Mouse (Mus musculus): ENCODE data around the gene Nr1h2. TPM values are rescaled to one million over a fixed set of nuclear protein-coding genes. Genes with fewer than 3 reads are reported as not detected.

Gene Nr1h2
- polyA plus RNA-seq, 1 experiment from 2014 or later = 82.2 TPM

- H3K4me1 ChIP-seq = 0 out of 2 replicates have a peak, but pooled peaks cover 3% of the 10 kb centered on the region
- no peak for DNase-seq (ENCODE audit: low spot score)
- H3K36me3 ChIP-seq = peaks cover 100% of the 10 kb centered on the region
- no peaks in the 10 kb centered on the region for H3K9me3 ChIP-seq (replicated peaks)
- H3K27me3 ChIP-seq (ENCODE audit: low read depth, poor library complexity, severe bottlenecking) = no peaks in the 10 kb centered on the region
- H3K4me3 ChIP-seq = no peak overlapping the region
- H3K27ac ChIP-seq = no peak overlapping the region
- 89% methylated on average over 13 of the region's 13 CpGs for WGBS
Observed at GRCm38 (mm10) chr7:44537496-44537895, 16.3 kb downstream of the Nr1h2 start.

GRCm38 (mm10) chr7:44537009-44537408 lies 16.7 kb downstream of the Nr1h2 start:
- H3K4me3 ChIP-seq = no peak overlapping the region
- H3K27ac ChIP-seq = no peak overlapping the region
- no peaks in the 10 kb centered on the region for H3K9me3 ChIP-seq (replicated peaks)
- peaks cover 100% of the 10 kb centered on the region for H3K36me3 ChIP-seq
- no peaks in the 10 kb centered on the region for H3K27me3 ChIP-seq (ENCODE audit: low read depth, poor library complexity, severe bottlenecking)
- WGBS = 82% methylated on average over 7 of the region's 7 CpGs
- DNase-seq (ENCODE audit: low spot score) = no peak
- H3K4me1 ChIP-seq = 0 out of 2 replicates have a peak, but pooled peaks cover 3% of the 10 kb centered on the region

- WGBS = 95% methylated on average over 6 of the region's 6 CpGs
- no peak for DNase-seq (ENCODE audit: low spot score)
- Histone ChIP-seq H3K4me1 (0 out of 2 replicates have a peak, but pooled peaks cover 3% of the 10 kb centered on the region), H3K36me3 (peaks cover 97% of the 10 kb centered on the region), H3K27me3 (ENCODE audit: low read depth, poor library complexity, severe bottlenecking) (no peaks in the 10 kb centered on the region), H3K9me3 (replicated peaks) (no peaks in the 10 kb centered on the region), H3K4me3 (no peak overlapping the region), H3K27ac (no peak overlapping the region)
Observed at GRCm38 (mm10) chr7:44536590-44536968, 17.2 kb downstream of the Nr1h2 start.

GRCm38 (mm10) chr7:44535657-44536589 lies 17.8 kb downstream of the Nr1h2 start:
- Histone ChIP-seq H3K36me3 (peaks cover 91% of the 10 kb centered on the region), H3K27me3 (ENCODE audit: low read depth, poor library complexity, severe bottlenecking) (no peaks in the 10 kb centered on the region), H3K4me3 (no peak overlapping the region), H3K9me3 (replicated peaks) (no peaks in the 10 kb centered on the region), H3K27ac (no peak overlapping the region), H3K4me1 (peaks cover 6% of the 10 kb centered on the region)
- DNase-seq (ENCODE audit: low spot score) = no peak
- 95% methylated on average over 27 of the region's 27 CpGs for WGBS

GRCm38 (mm10) chr7:44534656-44535441 lies 18.9 kb downstream of the Nr1h2 start:
- no peaks in the 10 kb centered on the region for H3K9me3 ChIP-seq (replicated peaks)
- WGBS = 87% methylated on average over 19 of the region's 19 CpGs
- peaks cover 80% of the 10 kb centered on the region for H3K36me3 ChIP-seq
- no peak for DNase-seq (ENCODE audit: low spot score)
- peaks cover 4% of the 10 kb centered on the region; the same call in 1 of the 2 replicates for H3K27me3 ChIP-seq (ENCODE audit: low read depth, poor library complexity, severe bottlenecking)
- no peak overlapping the region for H3K4me3 ChIP-seq
- no peak overlapping the region for H3K27ac ChIP-seq
- peaks cover 6% of the 10 kb centered on the region for H3K4me1 ChIP-seq

- no peaks in the 10 kb centered on the region for H3K9me3 ChIP-seq (replicated peaks)
- H3K27ac ChIP-seq = no peak overlapping the region
- no peak for DNase-seq (ENCODE audit: low spot score)
- peaks cover 74% of the 10 kb centered on the region for H3K36me3 ChIP-seq
- 92% methylated on average over 13 of the region's 13 CpGs for WGBS
- no peak overlapping the region for H3K4me3 ChIP-seq
- peaks cover 6% of the 10 kb centered on the region for H3K4me1 ChIP-seq
- peaks cover 10% of the 10 kb centered on the region; the same call in 1 of the 2 replicates for H3K27me3 ChIP-seq (ENCODE audit: low read depth, poor library complexity, severe bottlenecking)
Observed at GRCm38 (mm10) chr7:44534242-44534641, 19.5 kb downstream of the Nr1h2 start.

GRCm38 (mm10) chr7:44533746-44534045 lies 20.1 kb downstream of the Nr1h2 start:
- Histone ChIP-seq H3K36me3 (peaks cover 69% of the 10 kb centered on the region), H3K27ac (no peak overlapping the region), H3K4me3 (no peak overlapping the region), H3K4me1 (peaks cover 6% of the 10 kb centered on the region), H3K9me3 (replicated peaks) (no peaks in the 10 kb centered on the region), H3K27me3 (ENCODE audit: low read depth, poor library complexity, severe bottlenecking) (peaks cover 16% of the 10 kb centered on the region)
- no peak for DNase-seq (ENCODE audit: low spot score)
- WGBS = 89% methylated on average over 12 of the region's 12 CpGs

- Histone ChIP-seq H3K27ac (no peak overlapping the region), H3K27me3 (ENCODE audit: low read depth, poor library complexity, severe bottlenecking) (peaks cover 21% of the 10 kb centered on the region), H3K4me1 (peaks cover 6% of the 10 kb centered on the region), H3K9me3 (replicated peaks) (no peaks in the 10 kb centered on the region), H3K4me3 (no peak overlapping the region), H3K36me3 (peaks cover 63% of the 10 kb centered on the region)
- no peak for DNase-seq (ENCODE audit: low spot score)
- 88% methylated on average over 29 of the region's 29 CpGs for WGBS
Observed at GRCm38 (mm10) chr7:44532918-44533745, 20.6 kb downstream of the Nr1h2 start.

GRCm38 (mm10) chr7:44531946-44532732 lies 21.6 kb downstream of the Nr1h2 start, which contains the start of gene Spib:
Gene Spib, minus strand, starts transcription at chr7:44532071.
- Histone ChIP-seq H3K9me3 (replicated peaks) (no peaks in the 10 kb centered on the region), H3K27me3 (ENCODE audit: low read depth, poor library complexity, severe bottlenecking) (peaks cover 31% of the 10 kb centered on the region), H3K4me1 (peaks cover 14% of the 10 kb centered on the region), H3K36me3 (peaks cover 53% of the 10 kb centered on the region), H3K27ac (no peak within 1 kb of the TSS), H3K4me3 (no peak within 1 kb of the TSS)
- WGBS = 82% methylated on average over 4 of the region's 4 CpGs
- no peak for DNase-seq (ENCODE audit: low spot score)

GRCm38 (mm10) chr7:44531207-44531606 lies 22.5 kb downstream of the Nr1h2 start:
- Histone ChIP-seq H3K27me3 (ENCODE audit: low read depth, poor library complexity, severe bottlenecking) (peaks cover 41% of the 10 kb centered on the region), H3K9me3 (replicated peaks) (no peaks in the 10 kb centered on the region), H3K27ac (no peak overlapping the region), H3K36me3 (peaks cover 44% of the 10 kb centered on the region), H3K4me1 (peaks cover 14% of the 10 kb centered on the region), H3K4me3 (no peak overlapping the region)
- DNase-seq (ENCODE audit: low spot score) = no peak
- WGBS = 53% methylated on average over 5 of the region's 5 CpGs

- 85% methylated on average over 3 of the region's 3 CpGs for WGBS
- no peaks in the 10 kb centered on the region for H3K9me3 ChIP-seq (replicated peaks)
- peaks cover 37% of the 10 kb centered on the region for H3K36me3 ChIP-seq
- no peak overlapping the region for H3K4me3 ChIP-seq
- peaks cover 48% of the 10 kb centered on the region for H3K27me3 ChIP-seq (ENCODE audit: low read depth, poor library complexity, severe bottlenecking)
- no peak for DNase-seq (ENCODE audit: low spot score)
- peaks cover 18% of the 10 kb centered on the region for H3K4me1 ChIP-seq
- no peak overlapping the region for H3K27ac ChIP-seq
Observed at GRCm38 (mm10) chr7:44530507-44530906, 23.2 kb downstream of the Nr1h2 start.

GRCm38 (mm10) chr7:44529518-44529917 lies 24.2 kb downstream of the Nr1h2 start:
- Histone ChIP-seq H3K27ac (no peak overlapping the region), H3K9me3 (replicated peaks) (no peaks in the 10 kb centered on the region), H3K4me1 (peaks cover 22% of the 10 kb centered on the region), H3K4me3 (no peak overlapping the region), H3K27me3 (ENCODE audit: low read depth, poor library complexity, severe bottlenecking) (peaks cover 57% of the 10 kb centered on the region), H3K36me3 (peaks cover 27% of the 10 kb centered on the region)
- WGBS = 66% methylated on average over 5 of the region's 5 CpGs
- DNase-seq (ENCODE audit: low spot score) = no peak
